Mouse (Mus musculus) induced T-regulatory cell, adult 2 months (primary cell): ENCODE data around the gene Srp54a.
"Not testable (repeated sequence)": the region's sequence is repeated elsewhere in the genome, so short reads cannot be mapped to it uniquely, and the experiment has no call there.

Source experiments
- DNase-seq: peaks from one replicate; pipeline ENCODE4 v3.0.0-alpha.2; 2012; ENCODE audit warnings: low read depth

Srp54a gene

GRCm38 (mm10) chr12:55079726-55080600 lies at the start of gene Srp54a, which contains the start of gene 2700097O09Rik:
Gene Srp54a, plus strand, starts transcription at chr12:55080262.
Gene 2700097O09Rik, minus strand, starts transcription at chr12:55080110.
- peak; percentile 98 for DNase-seq

DNA sequence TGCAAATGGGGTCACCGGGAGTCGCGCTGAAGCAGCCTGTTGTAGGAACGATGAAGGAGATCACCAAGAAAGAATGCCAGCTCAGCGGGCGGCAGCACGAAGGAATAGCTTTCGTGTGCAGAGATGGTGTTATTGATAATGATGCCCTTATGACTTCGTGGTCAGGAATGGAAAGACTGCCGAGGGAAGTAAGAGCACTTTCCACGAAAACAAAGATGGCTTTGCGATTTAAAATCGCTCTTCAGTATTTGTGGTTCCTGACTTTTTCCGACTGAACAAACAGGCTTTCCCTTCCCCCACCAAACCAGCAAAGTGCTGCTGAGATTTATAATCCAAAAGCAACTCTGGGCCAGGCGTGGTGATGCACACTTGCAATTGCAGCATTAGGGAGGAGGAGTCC lies 39.1 kb upstream of the Srp54a start:
- peak; percentile 74 for DNase-seq

- peak; percentile 78 for DNase-seq
These were observed 30.2 kb upstream of the Srp54a start for GRCm38 (mm10) chr12:55049731-55050353.

- DNase-seq, result peak; percentile 46
These were observed 28.6 kb upstream of the Srp54a start for GRCm38 (mm10) chr12:55051210-55052173.

DNA sequence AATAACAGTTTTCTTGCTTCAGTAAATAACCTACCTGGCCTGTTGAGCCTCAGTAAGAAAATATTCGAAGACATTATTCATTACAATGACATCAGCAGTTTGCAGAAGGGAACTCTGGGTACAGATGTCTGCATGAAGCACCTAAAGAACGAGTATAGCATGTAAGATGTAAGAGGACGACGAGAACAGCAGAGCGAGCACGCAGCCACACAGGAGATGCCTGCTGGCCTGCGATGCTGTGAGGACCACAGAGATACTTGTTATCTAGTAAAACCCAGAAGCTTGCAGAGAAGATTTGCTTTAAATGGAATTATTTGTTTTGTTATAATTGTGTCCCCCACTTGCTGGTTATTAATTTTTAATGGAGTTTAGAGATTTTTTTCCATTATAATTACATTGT lies 26.8 kb upstream of the Srp54a start:
- no peak for DNase-seq

DNA sequence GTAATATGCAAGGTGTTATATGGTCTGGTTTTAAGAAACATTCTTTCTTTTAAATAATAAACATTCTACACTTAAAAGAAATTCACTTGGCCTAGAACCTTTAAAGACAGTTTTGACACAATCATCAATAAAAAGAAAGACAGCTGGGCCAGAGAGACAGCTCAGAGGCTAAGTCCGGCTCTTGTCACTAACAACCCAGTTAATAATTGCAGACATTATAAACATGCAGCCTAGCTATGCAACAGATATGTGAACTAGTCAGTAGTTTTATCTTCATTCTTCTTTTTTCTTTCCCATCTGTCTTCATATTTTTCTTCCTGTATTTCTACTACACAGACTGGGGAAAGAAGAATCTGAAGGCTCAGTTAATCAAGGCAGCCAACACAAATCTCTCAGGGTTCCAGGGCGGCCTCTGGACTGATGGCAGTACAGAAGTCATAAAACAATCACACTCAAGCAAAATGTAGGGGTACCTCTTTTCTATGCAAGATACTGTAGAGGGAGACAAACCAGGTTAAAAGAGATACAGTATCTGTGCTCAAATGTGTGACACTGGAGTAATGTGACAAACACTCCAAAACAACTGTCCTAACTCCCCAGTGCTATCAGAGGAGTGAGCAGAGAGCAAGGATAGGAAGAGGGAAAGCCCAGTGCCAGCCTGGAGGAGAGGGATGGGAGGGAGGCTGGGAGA lies 25.4 kb upstream of the Srp54a start:
- no peak for DNase-seq

DNA sequence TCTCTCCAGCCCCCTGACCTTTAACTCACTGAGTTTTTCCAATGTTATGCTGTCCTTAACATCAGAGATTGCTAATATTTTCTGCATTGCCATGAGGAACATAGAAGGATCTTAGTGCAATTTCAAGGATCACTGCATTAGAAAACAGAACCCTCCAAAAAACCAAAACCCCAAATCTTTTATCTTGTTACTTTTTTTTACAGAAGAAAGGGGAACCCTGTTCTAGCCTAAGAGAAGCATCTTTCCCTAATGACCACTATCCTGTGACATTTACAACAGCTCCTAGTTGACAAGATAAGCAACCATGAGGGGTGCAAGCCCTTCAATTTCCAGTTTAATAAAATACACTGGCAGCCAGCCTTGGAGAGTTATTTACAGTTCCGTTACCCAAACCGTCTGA lies 23.4 kb upstream of the Srp54a start:
- DNase-seq, result no peak

DNA sequence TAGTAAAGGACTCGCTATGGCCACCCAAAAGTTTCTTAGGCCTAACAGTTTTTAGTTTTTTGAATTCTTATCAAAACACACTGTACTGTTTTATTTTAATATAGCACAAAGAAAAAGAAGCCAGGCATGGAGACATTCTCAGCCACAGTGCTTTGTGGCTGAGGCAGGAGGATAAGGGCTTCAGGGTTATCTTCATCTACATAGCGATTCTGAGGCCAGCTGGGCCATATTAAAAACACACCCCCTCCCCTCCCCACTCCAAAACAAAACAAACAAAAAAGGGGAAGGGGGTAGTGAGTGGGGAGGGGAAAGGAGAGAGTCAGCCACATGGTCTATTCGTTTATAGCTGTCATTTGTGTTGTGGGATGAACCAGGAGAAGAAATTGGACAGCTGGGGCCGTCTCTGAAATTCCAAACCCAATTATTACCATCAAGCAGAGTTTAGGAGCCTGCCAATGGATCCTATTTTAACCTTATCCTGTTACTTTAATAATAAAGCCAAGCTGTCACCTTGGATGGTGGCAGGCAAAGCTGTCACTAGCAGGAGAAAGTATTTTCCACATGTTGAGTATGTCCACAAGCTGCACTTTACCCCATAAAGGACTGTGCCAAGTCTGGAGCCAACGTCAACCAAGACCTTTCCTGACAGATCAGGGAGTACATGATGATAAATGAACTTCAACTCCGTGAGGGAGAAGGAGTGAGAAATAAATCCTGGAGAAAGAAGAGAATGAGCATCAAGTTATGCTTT lies 21.0 kb upstream of the Srp54a start:
- no peak for DNase-seq

- no peak for DNase-seq
These were observed 20.2 kb upstream of the Srp54a start for GRCm38 (mm10) chr12:55059812-55060211.

- peak; percentile 58 for DNase-seq
These were observed 19.7 kb upstream of the Srp54a start for GRCm38 (mm10) chr12:55060212-55060898.

DNA sequence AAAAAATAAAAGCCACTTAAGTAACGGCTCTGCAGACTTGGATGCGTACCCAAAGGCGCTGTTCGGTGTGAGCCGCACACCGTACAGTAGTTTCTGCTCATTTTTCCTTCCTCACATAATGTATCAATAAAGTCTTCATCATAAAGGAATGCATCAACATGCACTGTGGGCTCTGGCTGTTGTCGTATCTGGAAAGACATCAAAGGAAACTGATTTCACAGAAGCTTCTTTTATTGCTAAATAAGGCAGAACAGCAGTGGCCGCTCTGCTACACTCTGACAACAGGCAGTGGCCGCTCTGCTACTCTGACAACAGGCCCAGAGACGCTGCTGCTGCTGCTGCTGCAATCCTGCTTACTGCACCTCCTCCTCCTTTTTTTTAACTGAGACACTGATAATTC lies 19.1 kb upstream of the Srp54a start:
- DNase-seq, result no peak

DNA sequence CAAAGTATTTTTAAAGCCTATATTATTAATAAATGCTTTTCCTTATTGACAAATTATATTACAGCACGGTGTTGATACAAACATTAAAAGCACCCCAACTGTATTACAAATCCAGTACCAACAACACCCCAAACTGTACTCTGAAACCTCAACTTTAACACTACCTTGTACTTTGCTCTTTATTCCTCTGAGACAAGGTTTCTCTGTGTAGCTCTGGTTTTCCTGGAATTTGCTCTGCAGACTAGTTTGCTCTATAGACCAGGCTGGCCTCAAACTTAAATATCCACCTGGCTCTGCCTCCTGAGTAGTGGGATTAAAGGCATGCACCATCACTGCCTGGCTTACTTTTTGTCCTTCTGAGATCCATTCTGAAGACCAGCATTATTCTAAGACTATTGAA lies 17.9 kb upstream of the Srp54a start:
- DNase-seq, result no peak

DNA sequence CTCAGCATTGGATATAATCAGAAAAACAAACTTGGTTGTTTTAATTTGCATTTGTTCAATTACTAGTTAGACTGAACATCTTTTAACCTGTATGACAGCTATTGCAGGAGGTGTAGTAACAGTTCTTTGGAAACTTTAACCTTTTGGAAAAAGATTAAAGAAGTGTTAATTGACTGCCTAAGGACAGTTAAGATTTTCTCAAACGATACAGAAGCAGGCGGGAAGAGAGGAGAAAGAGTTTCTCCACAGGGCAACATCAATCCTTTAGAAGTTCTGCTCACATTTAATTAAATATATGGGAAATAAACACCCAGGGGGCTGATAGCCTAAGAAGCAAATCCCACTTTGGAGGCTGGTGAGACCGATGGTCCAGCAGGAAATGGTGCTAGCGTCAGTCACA lies 7.6 kb upstream of the Srp54a start:
- DNase-seq, result no peak

DNA sequence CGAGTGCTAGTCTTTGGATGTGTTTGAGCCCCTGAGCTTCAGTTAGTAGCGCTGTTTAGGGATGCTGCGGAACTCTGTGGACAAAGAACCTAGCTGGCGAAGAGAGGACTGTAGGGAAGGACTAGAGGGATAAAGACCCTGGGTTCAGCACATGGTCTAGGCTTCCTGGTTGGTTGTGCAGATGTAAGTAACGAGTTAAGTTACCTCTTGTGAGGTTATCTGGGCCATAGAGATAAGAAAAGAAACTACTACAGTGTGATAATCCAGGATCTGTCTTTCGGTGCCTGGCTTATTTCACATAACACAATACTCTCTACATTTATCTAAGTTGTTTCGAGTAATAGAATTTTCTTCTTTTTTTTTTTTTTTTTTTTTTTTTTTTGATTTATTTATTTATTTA lies 6.4 kb upstream of the Srp54a start:
- DNase-seq, result no peak

DNA sequence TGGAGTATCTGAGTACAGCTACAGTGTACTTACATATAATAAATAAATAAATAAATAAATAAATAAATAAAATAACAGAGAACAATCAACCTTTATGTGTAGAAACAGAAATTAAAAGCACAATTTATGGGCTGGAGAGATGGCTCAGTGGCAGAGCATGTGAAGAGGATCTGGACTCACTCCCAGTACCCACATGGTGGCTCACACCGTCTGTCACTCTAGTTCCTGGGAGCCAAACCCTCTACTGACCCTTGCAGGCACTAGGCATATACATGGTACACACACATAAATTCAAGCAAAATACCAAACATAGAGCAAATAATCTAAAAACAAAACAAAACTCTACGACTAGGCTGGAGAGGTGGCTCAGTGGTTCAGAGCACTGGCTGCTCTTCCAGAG lies 4.8 kb upstream of the Srp54a start:
- DNase-seq, result no peak

GRCm38 (mm10) chr12:55078706-55079105 lies 1.4 kb upstream of the Srp54a start:
- peak; percentile 57 for DNase-seq

DNA sequence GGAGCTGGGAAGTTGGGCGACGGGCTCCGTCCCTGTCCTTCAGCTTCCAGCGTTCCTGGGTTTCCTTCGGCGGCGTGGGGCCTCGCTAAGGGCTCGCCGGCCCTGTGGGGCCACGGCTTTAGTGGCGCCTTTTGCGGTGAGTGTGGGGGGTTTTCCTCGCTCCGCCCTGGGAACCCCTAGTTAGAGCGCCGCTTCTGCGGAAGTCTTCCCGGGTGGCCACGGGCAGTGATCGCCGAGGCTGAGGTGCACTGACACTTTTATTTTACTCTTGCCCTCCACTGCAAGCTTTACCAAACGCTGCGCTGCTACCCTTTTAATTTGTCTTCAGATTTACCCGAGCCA lies 510 bp downstream of the Srp54a start:
- DNase-seq, result not testable (repeated sequence)

- not testable (repeated sequence) for DNase-seq
These were observed 12.1 kb downstream of the Srp54a start for GRCm38 (mm10) chr12:55092127-55092526.

DNA sequence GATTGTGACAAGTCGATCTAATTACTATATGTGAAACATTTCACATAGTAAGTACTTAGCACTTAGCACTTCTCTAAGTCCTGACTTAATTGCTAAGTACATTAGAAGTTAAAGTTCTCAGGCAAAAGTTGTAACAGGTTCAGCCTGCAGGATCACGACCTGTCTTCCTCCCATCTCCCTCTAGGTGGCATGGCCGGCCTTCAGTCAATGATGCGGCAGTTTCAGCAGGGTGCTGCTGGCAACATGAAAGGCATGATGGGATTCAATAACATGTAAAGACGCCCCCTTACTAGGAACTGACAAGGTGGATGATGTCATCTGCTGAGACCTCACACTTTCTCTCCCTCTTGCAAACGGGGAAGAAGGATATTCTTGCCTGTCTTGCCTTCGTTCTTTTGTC lies 32.6 kb downstream of the Srp54a start:
- DNase-seq, result not testable (repeated sequence)

- not testable (repeated sequence) for DNase-seq
These were observed 44.2 kb downstream of the Srp54a start, which contains the start of gene Fam177a for GRCm38 (mm10) chr12:55124242-55124641. Gene Fam177a, plus strand, starts transcription at chr12:55124469.
